Mouse (Mus musculus): ENCODE measurements at regions not wholly inside any gene's neighbourhood (a gene's known extent, or its start where the extent isn't known, plus 50 kb on each side); places are given as distances from the start of the nearest gene placed in this dataset.
A peak's percentile ranks its signal among the peaks of the same experiment; 100 is the strongest.

DNA sequence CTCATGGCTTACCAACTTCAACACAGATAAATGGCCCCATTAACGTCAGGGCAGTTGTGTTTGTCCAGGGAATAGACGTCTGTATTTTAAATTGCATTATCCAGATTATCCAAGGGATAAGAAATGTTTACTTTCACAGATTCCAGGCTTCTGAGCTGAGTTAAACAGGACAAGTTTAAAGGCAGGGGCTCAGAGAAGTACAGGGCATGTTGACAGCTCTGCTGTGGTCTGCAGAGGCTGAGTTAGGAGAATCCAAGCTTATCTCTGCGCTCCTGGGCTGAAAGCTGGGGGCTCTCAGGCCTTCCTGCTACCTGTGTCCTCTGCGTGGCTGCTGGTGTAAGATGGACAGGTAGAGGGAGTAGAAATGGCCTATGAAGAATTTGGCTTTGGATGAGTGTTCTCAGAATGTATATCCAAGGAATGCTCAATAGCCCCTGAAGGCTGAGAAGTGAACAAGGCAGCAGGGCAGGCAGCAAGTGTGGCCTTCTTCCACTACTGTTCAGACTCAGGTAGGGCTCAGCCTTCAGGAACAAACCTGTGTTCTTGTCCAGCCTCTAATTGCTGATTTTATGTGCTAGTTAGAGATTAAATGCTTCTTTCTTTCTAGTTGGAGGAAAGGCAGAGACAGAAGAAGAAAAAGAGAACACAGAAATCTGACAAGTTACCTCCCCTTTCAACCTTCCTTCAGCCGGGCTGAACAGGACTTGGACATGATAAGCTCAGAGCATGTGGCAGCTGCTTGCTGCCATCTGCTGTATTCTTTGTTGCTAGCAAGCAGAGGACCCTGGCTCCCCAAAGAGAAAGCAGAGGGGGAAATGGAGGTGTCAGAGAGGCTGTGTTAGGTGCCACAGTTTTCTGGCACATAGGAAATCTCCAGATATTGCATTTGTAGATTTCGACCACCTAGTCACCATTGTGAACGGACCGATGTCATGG is 77.9 kb upstream of the Grem2 start:
- DNase-seq (ENCODE audit: low spot score), result peak; percentile 52

DNA sequence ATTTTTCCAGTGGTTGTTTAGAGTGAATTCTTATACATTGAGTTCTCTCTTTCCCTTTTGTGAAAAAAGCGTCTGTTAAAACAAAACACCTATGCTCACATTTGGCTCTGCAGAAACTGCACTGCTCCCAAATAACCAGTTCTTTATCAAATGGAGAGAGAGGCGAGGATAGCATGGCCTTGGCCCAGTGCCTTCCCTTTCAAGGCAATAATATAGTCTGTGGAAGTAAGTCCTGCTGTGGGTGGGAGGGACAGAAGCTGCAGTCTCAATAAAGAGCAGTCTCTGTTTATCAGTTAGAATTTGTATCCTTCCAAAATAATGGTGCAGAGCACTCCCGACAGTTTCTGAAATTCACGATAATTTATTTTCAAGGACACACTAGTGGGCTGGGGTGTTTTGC is 70.9 kb upstream of the Grem2 start:
- no peak for DNase-seq (ENCODE audit: low spot score)

DNA sequence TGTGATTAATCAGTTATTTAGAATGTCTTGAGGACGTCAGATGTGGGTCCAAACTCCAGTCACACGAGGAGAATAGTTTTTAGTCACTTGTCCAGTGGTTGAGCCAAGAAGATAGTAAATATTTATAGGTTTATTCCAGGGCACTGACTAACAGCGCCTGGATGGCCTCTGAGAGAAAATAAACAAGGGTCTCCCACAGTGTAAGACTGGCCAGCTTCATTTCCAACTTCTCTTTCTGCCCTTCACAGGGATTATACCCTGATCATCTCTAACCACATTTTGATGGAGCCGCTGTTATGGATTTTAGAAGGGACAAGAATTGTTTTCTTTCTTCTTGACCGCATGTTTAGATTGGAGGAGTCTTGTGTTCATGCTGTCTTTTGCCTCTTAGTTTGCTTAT is 67.0 kb upstream of the Grem2 start:
- no peak for DNase-seq (ENCODE audit: low spot score)

DNA sequence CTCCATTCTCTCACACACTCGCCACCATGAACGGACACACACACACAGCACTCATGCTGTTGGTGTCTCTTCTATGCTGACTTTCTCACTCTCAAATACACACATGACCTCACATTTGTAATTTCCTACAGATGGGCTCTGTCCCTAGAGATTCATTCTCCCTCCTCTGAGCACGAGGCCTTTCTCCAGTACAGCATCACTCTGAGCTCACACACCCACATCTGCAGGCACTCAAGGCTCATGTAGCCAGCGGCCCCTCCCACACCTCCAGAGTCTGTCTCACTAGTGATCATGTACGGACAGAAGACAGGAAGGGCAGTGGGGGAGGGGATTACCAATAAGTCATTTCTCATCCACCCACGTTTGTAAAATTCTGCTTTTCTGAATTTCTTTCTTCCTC is 50.3 kb upstream of the Grem2 start:
- peak; percentile 14 for DNase-seq (ENCODE audit: low spot score)

All from retina, embryonic 14.5 days (tissue).